Comparison of ENCODE assay signal across 10 mouse cellular contexts in the genomic region with DNA sequence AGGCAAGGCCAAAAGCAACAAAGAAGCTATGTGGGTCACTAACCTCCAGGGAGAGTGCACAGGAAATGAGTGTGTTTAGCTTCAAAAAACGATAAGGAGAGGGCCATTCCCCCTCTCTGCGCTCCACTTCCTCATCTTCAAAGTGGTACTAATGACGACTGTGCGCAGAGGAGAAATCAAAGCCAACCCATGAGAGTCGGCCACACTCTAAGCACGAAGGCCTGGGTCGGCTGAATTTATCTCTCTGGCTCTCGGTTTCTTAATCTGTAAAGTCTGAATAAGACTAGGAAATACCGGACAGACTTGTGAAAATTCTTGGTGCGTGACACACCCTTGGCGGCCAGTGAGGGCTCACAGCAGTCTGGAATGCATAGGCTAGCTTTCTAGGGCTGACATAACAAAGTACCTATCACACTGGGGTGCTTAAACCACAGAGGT.
DNase-seq lines count a peak whose midpoint lies in the region; ATAC-seq lines count a peak whose summit lies in the region.
"Had no signal": no experiment of that assay in that cellular context is flagged by ENCODE, and none has a peak within 500 bp of the region (broad histone marks: within the 10 kb centered on the region; RNA-seq: fewer than 3 reads in every experiment).

No protein-coding gene starts in this region.

- no peaks in the 10 kb centered on the region for H3K4me1 ChIP-seq in forebrain, embryonic 16.5 days (replicated peaks; ENCODE audit: control insufficient read depth, insufficient read depth, low read length)
- H3K4me1 ChIP-seq: liver, embryonic 15.5 days had no signal

- DNase-seq in gastrocnemius, adult 18-20 months (ENCODE audit: low spot score), result peak; percentile 6
- no peak for DNase-seq in gastrocnemius, postnatal 10 days
- peak; percentile 60 for DNase-seq in fibroblast of lung, adult 2 months (ENCODE audit: low read depth)
- DNase-seq in kidney, adult 9 months, result peak; percentile 49
- peak; percentile 47 for DNase-seq in lung, postnatal 10 days
- no peak for DNase-seq in frontal cortex, adult 2 months (ENCODE audit: extremely low spot score in 1 of 2, low spot score in 1 of 2)
- DNase-seq in spleen, adult 12 weeks (ENCODE audit: low spot score), result no peak

- H3K27ac ChIP-seq in forebrain, embryonic 16.5 days (ENCODE audit: low read length), result no peak overlapping the region
- H3K27ac ChIP-seq: liver, embryonic 15.5 days had no signal

- no peaks in the 10 kb centered on the region for H3K9me3 ChIP-seq in forebrain, embryonic 16.5 days (ENCODE audit: control insufficient read depth, low read length)
- H3K9me3 ChIP-seq: G1E; liver, embryonic 15.5 days had no signal

- ATAC-seq in forebrain, embryonic 16.5 days, result no peak

- H3K4me2 ChIP-seq in forebrain, embryonic 16.5 days (ENCODE audit: low read length), result no peak overlapping the region
- H3K4me2 ChIP-seq: liver, embryonic 15.5 days had no signal

- no peaks in the 10 kb centered on the region for H3K36me3 ChIP-seq in forebrain, embryonic 16.5 days (ENCODE audit: control insufficient read depth, insufficient read depth)
- H3K36me3 ChIP-seq: G1E; liver, embryonic 15.5 days had no signal

- no peak overlapping the region for H3K9ac ChIP-seq in forebrain, embryonic 16.5 days (replicated peaks; ENCODE audit: low read depth, low read length)
- H3K9ac ChIP-seq: liver, embryonic 15.5 days had no signal

- WGBS in forebrain, embryonic 16.5 days, result 83% methylated on average over 11 of the region's 11 CpGs

- H3K4me3 ChIP-seq in forebrain, embryonic 16.5 days (replicated peaks; ENCODE audit: low read length), result no peak overlapping the region
- H3K4me3 ChIP-seq: liver, embryonic 15.5 days had no signal

- H3K27me3 ChIP-seq in forebrain, embryonic 16.5 days (replicated peaks; ENCODE audit: control insufficient read depth, insufficient read depth, low read length), result no peaks in the 10 kb centered on the region
- H3K27me3 ChIP-seq: liver, embryonic 15.5 days had no signal

Comparison
In these comparisons a context has a peak if more than half of its experiments do, and no peak if none do; other contexts are left out.
1. DNase-seq: peak in gastrocnemius, adult 18-20 months (single experiment), fibroblast of lung, adult 2 months (single experiment), kidney, adult 9 months (single experiment) and lung, postnatal 10 days (single experiment); none in gastrocnemius, postnatal 10 days (single experiment), frontal cortex, adult 2 months (0 of 2) and spleen, adult 12 weeks (single experiment).